Mouse (Mus musculus) c-Kit-positive CD71-positive TER-119-negative erythroid progenitor cells, embryonic 14.5 days (primary cell): ENCODE results near the gene P2ry6.

Experiments used
- DNase-seq: peaks from one replicate; pipeline ENCODE4 v3.0.0-alpha.2; 2013; ENCODE audit warnings: low read depth

P2ry6 gene

GRCm38 (mm10) chr7:100941169-100941568, 33.3 kb downstream of the P2ry6 start:
- DNase-seq = no peak

- no peak for DNase-seq
Observed at GRCm38 (mm10) chr7:100938106-100938505, 36.3 kb downstream of the P2ry6 start.

- no peak for DNase-seq
Observed at GRCm38 (mm10) chr7:100937481-100937880, 37.0 kb downstream of the P2ry6 start.

- DNase-seq = no peak
Observed at GRCm38 (mm10) chr7:100933520-100933919, 40.9 kb downstream of the P2ry6 start.

GRCm38 (mm10) chr7:100932481-100933007, 41.9 kb downstream of the P2ry6 start:
- DNase-seq = peak; percentile 71

GRCm38 (mm10) chr7:100931926-100932480, 42.4 kb downstream of the P2ry6 start, which contains the start of gene Arhgef17:
Arhgef17 (minus strand) TSS chr7:100932107.
- no peak for DNase-seq

- no peak for DNase-seq
Observed at GRCm38 (mm10) chr7:100931316-100931925, 43.0 kb downstream of the P2ry6 start.

- DNase-seq = no peak
Observed at GRCm38 (mm10) chr7:100930619-100931315, 43.7 kb downstream of the P2ry6 start.

- DNase-seq = no peak
Observed at GRCm38 (mm10) chr7:100929639-100930303, 44.7 kb downstream of the P2ry6 start.

- DNase-seq = no peak
Observed at GRCm38 (mm10) chr7:100928456-100928855, 46.0 kb downstream of the P2ry6 start.

- DNase-seq = no peak
Observed at GRCm38 (mm10) chr7:100927287-100928000, 47.0 kb downstream of the P2ry6 start.

- DNase-seq = no peak
Observed at GRCm38 (mm10) chr7:100926311-100926923, 48.0 kb downstream of the P2ry6 start.

- DNase-seq = no peak
Observed at GRCm38 (mm10) chr7:100924674-100925445, 49.6 kb downstream of the P2ry6 start.

GRCm38 (mm10) chr7:100924200-100924599, 50.2 kb downstream of the P2ry6 start:
- no peak for DNase-seq

- no peak for DNase-seq
Observed at GRCm38 (mm10) chr7:100922907-100923306, 51.5 kb downstream of the P2ry6 start.

- no peak for DNase-seq
Observed at GRCm38 (mm10) chr7:100921289-100921688, 53.2 kb downstream of the P2ry6 start.

- no peak for DNase-seq
Observed at GRCm38 (mm10) chr7:100919809-100920107, 54.7 kb downstream of the P2ry6 start.

GRCm38 (mm10) chr7:100919006-100919808, 55.2 kb downstream of the P2ry6 start:
- no peak for DNase-seq

- no peak for DNase-seq
Observed at GRCm38 (mm10) chr7:100918176-100918575, 56.3 kb downstream of the P2ry6 start.

GRCm38 (mm10) chr7:100917751-100918150, 56.7 kb downstream of the P2ry6 start:
- DNase-seq = no peak
